Mouse (Mus musculus): ENCODE results near the gene Gm3045.

Gm3045 gene

DNA sequence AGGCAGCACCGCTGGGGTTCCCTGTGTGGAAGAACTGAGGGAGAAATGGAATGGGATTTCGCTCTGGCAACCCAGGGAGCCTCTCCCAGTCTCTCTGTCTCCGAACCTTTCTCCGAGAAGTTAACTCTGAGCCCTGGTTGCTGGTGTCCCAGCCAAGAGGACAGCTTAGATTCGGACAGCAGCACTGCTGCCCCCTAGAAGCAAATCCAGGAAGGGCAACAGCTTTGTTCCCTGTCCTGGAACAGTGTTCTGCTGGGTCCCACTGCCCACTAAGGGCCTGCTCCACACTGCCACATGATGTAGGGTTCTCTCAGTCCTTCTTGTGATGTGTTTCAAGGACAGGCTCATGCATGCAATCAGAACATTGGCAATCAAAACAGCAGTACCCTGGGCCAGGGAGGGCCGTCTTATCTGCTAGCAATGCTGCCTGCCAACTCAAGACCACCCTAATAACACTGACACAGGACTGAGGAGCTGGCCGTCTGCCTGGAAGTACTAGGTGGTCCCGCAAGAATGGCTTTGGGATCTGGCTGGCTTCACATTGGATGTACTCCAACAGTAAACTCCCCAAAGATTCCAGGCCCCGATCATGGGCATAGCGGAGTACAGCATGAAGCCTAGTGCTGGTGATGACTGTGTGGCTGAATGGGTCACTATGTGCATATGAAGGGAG is 9.4 kb downstream of the Gm3045 start:
- no peak for DNase-seq (ENCODE audit: low read depth, low spot score)

DNA sequence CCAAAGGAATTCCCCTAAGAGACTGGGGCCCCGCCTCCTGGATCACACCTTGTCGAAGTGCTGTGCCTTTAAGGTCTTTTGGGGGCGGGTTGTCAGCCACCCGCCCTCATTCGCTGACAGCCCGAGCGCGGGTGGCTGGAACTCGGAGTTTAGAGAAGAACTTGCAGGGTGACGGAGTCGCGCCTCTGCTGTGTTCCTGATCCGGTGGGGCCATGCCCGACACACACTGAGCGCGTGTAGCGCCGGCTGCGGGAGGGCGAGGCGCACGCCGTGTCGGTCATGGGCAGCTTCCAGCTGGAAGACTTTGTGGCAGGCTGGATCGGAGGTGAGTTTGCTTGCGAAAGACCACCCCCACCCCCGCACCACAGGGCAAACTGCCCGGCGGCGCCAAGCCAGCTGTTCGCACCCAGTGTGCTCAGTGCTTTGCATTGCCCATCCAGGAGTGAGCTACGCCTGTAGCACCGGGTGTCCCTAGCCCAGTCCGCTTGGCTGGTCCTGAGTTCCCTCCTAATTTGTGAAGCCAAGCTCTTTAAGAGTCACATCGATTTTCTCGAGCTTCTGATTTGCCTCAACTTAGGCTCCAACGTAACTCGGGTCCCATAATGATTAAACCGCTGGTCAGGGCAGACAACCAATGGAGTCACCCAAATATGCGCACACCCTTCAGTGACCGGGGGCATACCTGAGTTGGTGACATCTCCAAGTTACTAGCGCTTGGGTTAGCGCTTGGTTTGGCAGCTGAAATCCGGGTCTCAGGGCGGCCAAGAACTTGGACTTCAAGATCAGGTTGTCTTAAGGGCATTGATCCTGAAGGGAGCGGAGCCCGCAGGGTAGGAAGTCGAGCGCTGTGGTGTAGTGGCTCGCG is 12.0 kb downstream of the Gm3045 start, which contains the start of gene Slc25a48:
Slc25a48 (plus strand) TSS at position 145 of the 865 bp plus-strand sequence.
- DNase-seq (ENCODE audit: low read depth, low spot score): no peak

DNA sequence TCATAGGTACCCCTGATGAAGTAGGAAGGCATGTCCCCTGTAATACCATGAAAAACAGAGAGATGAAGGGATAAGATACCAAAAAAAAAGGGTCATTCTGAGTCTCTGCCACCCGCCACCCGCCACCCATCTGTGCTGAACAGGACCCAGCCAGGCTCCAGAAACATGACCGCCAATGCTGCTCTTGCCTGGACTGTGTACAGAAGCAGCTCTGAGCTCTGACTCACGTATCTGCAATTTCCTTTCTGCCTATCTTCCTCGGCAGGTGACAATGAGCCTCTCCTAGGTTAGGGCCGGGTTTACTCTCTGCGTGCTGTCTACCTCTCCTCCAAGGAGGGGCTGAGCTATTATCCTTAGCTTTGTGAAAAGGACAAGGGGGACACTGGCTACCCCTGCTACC is 17.0 kb downstream of the Gm3045 start:
- DNase-seq (ENCODE audit: low read depth, low spot score): no peak

DNA sequence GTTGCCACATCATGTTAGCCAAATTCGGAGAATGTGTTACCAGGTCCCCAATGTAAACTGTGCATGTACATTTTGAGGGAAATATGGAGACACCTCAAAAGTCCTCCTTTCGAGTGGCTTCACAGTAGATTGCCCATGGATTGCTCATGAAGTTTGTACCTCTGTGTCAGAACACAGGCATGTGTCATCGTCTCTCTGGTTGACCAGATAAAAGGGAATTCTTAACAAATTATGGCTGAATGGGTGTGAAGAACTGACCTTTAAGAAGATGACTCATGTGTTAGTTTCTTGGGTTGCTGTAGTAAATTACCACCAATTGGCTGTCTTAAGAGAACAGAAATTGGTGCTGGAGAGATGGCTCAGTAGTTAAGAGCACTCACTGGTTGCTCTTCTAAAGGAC is 17.7 kb downstream of the Gm3045 start:
- no peak for DNase-seq (ENCODE audit: low read depth, low spot score)

- no peak for DNase-seq (ENCODE audit: low read depth, low spot score)
These were observed 18.6 kb downstream of the Gm3045 start for GRCm38 (mm10) chr13:56444996-56445395.

- DNase-seq (ENCODE audit: low read depth, low spot score): peak; percentile 67
These were observed 23.0 kb downstream of the Gm3045 start for GRCm38 (mm10) chr13:56449239-56450030.

GRCm38 (mm10) chr13:56450035-56450434 is 23.6 kb downstream of the Gm3045 start:
- no peak for DNase-seq (ENCODE audit: low read depth, low spot score)

- no peak for DNase-seq (ENCODE audit: low read depth, low spot score)
These were observed 31.6 kb downstream of the Gm3045 start for GRCm38 (mm10) chr13:56458001-56458400.

- DNase-seq (ENCODE audit: low read depth, low spot score): no peak
These were observed 35.1 kb downstream of the Gm3045 start for GRCm38 (mm10) chr13:56461460-56461859.

DNA sequence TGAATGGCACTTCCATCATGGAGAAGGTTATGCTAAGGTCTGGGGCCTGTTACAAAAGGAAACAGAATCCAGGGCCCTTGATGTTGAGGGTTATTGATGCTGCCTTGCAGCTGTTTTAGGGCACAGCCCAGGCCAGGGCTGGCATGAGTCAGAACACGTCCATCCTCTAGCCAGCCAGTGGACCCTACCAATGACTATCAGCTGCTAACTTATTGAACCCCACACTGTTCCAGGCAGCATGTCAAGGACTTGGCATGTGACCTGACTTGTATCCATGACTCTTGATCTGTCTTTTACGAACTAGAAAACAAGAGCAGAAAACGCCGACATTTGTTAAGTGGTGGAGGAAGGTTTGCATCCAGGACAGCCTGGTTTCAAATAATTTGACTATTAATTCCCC is 36.4 kb downstream of the Gm3045 start:
- no peak for DNase-seq (ENCODE audit: low read depth, low spot score)

DNA sequence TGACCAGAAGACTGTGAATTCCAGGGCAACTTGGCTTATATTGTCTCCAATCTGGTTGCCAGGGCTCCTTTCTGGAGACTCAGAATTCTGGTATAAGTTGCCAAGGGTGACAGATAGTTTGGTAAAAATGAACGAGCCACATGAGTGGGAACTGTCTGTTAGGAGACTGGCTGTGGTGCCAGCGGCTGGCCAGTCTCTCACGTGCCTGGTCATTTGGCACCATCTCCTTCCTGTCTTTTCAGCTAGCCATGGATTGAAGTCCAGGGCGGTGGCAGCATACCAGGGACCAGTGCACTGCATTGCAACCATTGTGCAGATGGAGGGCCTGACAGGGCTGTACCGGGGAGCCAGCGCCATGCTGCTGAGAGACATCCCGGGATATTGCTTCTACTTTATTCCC is 36.9 kb downstream of the Gm3045 start:
- no peak for DNase-seq (ENCODE audit: low read depth, low spot score)

DNA sequence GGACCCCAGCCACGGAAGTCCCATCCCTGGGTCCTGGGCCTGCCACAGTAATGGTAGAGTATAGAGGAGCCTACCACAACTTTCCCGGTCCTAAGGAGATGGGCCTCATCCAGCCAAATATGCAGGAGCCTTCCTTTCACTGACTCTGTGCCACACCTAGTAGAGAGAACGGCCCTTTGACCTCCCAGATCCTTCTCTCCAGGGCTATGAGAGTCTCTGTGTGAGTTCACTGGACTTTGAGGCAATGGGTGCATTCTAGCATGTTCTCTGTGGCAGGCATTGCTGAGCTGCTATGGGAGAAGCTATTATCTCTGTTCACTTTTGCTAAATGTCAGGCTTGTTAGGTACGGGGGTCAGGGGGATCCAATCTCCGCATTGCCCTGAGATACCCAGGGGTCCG is 37.4 kb downstream of the Gm3045 start:
- no peak for DNase-seq (ENCODE audit: low read depth, low spot score)

DNA sequence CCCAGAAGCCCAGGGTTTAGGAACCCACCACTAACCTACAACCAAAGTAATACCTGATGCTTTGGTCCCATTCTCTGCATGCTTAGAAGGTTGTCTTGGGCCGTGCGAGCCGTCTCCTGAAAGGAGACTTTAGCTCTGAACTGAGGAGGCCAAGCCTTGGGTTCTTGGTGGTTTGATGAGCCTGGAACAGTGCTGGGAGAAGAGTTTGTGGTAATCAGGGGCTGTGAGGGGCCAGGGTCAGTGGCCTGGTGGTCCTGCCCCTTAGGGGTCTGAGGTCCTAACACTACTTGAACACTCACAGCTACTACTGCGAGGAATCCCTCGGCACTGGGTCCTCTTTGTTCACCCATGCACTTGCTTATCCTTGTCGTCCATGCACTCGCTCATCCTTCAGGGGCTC is 41.4 kb downstream of the Gm3045 start:
- DNase-seq (ENCODE audit: low read depth, low spot score): no peak

GRCm38 (mm10) chr13:56468536-56468935 is 42.1 kb downstream of the Gm3045 start:
- DNase-seq (ENCODE audit: low read depth, low spot score): no peak

GRCm38 (mm10) chr13:56471211-56471610 is 44.8 kb downstream of the Gm3045 start:
- DNase-seq (ENCODE audit: low read depth, low spot score): no peak

DNA sequence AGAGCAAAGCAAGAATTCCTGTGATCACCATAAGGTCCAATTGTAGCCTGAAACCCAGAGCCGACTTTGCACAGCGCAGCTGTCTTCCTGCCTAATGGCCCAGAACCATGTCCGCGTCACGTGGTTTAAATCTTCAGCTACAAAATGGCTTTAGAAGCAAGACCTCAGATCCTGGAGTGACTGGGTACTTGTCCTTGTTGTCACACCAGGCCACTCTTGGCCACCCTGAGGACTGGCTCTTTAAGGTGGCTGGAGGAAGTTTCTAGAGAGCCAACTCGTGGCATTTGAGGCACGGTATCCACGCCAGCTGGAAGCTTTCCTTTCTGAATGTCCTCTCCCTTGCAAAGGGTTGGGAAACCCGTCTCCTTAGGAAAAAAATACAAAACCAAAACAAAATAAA is 45.6 kb downstream of the Gm3045 start:
- no peak for DNase-seq (ENCODE audit: low read depth, low spot score)

- DNase-seq (ENCODE audit: low read depth, low spot score): no peak
These were observed 46.3 kb downstream of the Gm3045 start for GRCm38 (mm10) chr13:56472661-56473060.

GRCm38 (mm10) chr13:56475363-56475762 is 49.0 kb downstream of the Gm3045 start:
- peak; percentile 22 for DNase-seq (ENCODE audit: low read depth, low spot score)

- no peak for DNase-seq (ENCODE audit: low read depth, low spot score)
These were observed 50.4 kb downstream of the Gm3045 start for GRCm38 (mm10) chr13:56476790-56477189.

GRCm38 (mm10) chr13:56477271-56477670 is 50.9 kb downstream of the Gm3045 start:
- DNase-seq (ENCODE audit: low read depth, low spot score): peak; percentile 70

DNA sequence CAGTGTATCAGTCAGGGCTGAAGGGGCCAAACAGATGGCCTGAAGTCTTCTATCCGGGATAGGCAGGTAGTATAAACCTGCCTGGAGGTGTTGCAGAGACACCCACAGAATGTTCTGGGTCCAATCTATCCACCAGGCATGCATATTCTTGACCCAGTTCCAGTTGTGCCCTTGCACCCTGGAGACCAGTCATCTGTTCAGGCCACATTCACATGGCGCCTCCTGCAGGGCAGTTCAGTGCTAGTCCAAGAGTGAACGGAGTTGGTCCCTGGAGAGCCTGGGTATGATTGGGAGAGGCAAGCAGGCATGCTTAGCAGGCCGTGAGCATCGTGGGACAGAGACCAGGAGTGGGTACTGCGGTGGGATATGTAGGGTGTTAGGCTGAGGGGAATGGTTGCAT is 51.6 kb downstream of the Gm3045 start:
- no peak for DNase-seq (ENCODE audit: low read depth, low spot score)

DNA sequence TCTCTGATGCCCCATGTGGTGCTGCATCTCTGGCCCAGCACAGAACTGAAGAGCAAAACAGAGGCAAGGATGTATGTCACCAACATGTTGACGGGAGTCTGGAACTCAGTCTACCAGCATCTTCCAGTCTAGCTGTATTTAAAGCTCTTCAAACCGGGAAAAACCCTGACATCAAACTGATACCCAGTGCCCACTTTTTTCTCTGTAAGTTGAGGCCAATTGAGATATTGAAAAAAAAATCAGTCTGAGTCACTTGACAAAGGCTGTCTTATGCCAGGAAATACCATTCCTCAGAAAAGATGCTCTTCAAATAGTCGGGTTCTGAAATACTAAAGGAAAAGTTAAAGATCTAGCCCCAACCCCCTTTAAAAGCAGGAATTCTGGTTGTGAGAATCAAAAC is 55.8 kb downstream of the Gm3045 start, which contains the start of gene Il9:
Il9 (minus strand) TSS at position 101 of the 400 bp plus-strand sequence.
- DNase-seq (ENCODE audit: low read depth, low spot score): no peak
